Mouse (Mus musculus) embryonic stem cell, embryonic (primary cell): ENCODE measurements around the gene Marc1.

Source experiments
- CTCF ChIA-PET, 4 experiments: fragments of 300-600 bp in 2 of 4; fragments of 350-600 bp in 2 of 4; sonication (Branson Sonifier 250); formaldehyde crosslinking; loops; one replicate each; lab custom pipeline; 2022; ENCODE audit warnings: inconsistent platforms in 2 of 4; lab: Charles Lee
- POLR2A ChIA-PET, 4 experiments: fragments of 300-600 bp in 2 of 4; fragments of 350-600 bp in 2 of 4; sonication (Branson Sonifier 250); formaldehyde crosslinking; loops; one replicate each; lab custom pipeline; 2022; ENCODE audit warnings: antibody characterized with exemption in 4 of 4, inconsistent platforms in 1 of 4; lab: Charles Lee

Gene Marc1

DNA sequence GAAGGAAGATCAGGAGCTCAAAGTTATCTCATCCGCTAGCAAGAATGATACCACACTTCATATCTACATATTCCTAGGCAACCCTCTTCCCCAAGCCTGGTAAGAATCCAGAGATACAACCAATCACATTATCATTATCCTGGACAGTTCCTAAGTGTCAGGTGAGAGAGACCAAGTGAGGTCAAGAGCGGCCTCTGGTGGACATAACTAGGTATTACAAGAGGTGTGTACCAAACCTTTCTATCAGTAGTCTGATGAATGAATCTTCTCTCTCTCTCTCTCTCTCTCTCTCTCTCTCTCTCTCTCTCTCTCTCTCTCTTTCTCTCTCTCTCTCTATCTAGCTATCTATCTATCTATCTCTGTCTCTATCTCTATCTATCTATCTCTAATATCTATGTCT lies 20.0 kb downstream of the Marc1 start:
- POLR2A ChIA-PET, result interaction anchor here in 1 of 4 experiments (0.6 kb wide), 1 partner anchor 16 kb away, joined by 3 read pairs; no protein-coding TSS in a partner anchor
- CTCF ChIA-PET, result interaction anchor here in 3 of 4 experiments (1.1 to 1.7 kb wide), 3 partner anchors 14 to 340 kb away, joined by 3 to 7 read pairs (median 3); no protein-coding TSS in a partner anchor

DNA sequence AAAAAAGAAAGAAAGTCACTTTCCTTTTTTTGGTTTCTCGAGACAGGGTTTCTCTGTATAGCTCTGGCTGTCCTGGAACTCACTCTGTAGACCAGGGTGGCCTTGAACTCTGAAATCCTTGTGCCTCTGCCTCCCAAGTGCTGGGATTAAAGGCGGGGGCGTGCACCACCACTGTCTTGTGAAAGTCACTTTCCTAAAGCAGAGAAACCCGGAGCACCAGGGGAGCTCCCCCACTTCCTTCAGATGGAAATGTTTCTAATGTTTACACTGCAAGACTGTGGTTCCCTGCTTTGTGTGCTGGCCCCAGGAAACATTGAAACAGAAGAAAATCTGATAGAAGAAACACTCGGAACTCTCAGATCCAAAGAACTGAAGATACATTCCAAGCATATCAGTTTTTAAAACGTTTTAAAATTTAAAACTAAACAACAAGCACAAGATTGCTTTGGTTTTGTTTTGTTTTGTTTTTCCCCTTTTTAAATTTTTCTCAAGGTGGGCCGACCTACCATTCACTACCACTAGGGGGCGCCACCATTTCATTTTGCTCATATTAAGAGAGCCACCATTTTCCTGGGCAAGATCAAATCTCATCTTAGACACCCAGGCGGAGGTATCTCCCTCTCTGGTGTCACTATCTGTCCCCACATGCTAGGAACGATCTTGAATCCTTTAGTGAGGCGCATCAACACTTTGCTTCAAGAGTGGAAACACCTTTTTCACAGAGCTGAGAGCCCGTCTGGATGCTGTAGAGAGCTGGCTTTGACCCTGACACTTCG lies 24.5 kb downstream of the Marc1 start:
- CTCF ChIA-PET, result interaction anchor here (0.6 to 5.7 kb wide), 16 partner anchors 9 to 1196 kb away, joined by 3 to 28 read pairs (median 4); no protein-coding TSS in a partner anchor
- POLR2A ChIA-PET, result interaction anchor here in 3 of 4 experiments (0.6 to 1.1 kb wide), 6 partner anchors 10 to 113 kb away, joined by 3 to 6 read pairs (median 3); no protein-coding TSS in a partner anchor

DNA sequence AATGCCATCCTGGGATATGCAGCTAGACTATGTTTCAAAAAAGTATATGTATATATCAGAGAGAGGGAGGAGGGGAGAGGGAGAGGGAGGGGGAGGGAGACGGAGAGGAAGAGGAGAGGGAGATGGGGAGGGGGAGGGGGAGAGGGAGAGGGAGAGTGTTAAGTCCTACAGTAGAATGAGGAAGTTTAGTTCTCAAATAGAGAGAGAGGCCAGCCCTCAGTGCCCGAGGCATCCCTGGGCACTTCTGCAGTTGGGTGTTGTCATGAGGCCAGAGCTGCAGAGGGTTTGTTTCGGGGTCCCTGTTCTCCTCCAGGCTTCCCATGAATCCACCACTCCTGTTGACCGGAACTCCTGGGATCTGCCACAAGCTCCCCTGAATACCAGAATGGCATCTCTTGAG lies 27.5 kb downstream of the Marc1 start:
- ChIA-PET CTCF (interaction anchor here in 1 of 4 experiments (0.6 kb wide), 1 partner anchor 10 kb away, joined by 4 read pairs; no protein-coding TSS in a partner anchor), POLR2A (interaction anchor here in 1 of 4 experiments (0.9 kb wide), 1 partner anchor 56 kb away, joined by 3 read pairs; no protein-coding TSS in a partner anchor)

DNA sequence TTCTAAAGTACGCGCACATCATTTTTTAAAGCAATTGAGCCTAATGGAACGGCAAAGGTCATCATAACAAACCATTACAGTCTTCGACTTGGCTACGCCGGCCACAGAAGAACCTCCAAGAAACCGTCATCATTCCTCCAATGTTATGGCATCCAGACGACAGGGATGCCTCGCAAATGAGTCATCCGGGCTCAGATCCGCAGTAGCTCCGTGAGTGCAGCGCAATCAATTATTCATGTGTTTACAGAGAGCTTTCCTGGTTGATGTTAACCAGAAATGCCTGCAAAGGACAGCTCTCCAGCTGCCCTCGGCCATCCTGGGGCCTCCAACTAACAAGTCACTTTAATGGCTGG lies 29.0 kb downstream of the Marc1 start:
- POLR2A ChIA-PET, result no interaction called here
- CTCF ChIA-PET, result no interaction called here

DNA sequence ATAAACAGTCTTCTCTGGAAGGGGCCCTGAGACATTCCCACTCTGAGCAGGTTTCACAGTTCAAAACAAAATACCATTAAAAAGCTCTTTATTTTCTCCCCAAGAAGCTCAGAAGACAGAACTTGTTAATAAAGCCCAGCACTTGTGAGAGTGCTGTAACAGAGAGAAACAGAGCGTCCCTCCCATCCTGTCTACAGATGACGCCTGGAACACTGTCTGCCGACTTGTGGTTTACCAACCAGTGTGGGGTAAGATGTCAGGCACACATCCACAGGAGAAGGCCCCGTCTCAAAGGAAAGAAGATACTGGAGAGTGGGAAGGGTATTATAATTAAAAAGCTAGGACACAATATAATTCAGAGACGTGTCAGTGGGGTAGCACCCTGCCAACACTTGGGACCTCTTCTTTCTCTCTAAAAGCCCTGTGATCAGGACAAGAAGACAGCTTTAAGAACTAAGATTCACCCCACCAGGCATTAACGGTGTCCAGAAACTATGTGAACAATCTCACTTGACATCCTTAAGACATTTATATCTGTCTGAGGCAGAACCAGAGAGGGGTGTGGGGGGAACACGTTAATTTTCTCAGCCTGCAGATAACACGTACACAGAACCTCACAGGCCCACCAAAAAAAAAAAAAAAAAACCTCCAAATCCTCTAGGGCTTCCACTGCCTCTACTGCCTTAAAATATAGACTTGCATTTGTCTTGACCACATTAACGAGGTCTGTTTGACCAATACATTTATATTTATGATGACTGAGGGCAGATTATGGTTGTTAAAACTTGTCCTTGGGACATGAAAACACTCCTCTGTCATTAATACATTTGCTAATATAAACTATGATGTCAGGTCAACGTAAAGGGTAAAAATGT lies 29.6 kb downstream of the Marc1 start:
- ChIA-PET CTCF (no interaction called here), POLR2A (interaction anchor here in 1 of 4 experiments (1.1 kb wide), 1 partner anchor 54 kb away, joined by 3 read pairs; no protein-coding TSS in a partner anchor)

DNA sequence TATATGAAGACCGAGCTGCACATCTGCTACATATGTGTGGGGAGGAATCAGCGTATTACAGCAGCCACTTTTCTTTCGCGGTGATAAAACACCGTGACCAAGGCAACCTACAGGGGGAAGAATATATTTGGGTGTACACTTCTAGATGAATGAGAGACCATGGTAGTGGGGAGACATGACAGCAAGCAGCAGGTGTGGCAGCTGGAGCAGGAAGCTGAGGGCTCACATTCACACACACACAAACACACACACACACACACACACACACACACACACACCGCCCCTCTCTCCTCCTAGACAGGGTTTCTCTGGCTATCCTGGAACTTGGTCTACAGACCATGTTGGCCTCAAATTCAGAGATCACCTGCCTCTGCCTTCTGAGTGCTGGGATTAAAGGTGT lies 33.0 kb downstream of the Marc1 start:
- POLR2A ChIA-PET, result no interaction called here
- CTCF ChIA-PET, result interaction anchor here (0.5 to 3.0 kb wide), 6 partner anchors 8 to 192 kb away, joined by 3 to 28 read pairs (median 8); no protein-coding TSS in a partner anchor

DNA sequence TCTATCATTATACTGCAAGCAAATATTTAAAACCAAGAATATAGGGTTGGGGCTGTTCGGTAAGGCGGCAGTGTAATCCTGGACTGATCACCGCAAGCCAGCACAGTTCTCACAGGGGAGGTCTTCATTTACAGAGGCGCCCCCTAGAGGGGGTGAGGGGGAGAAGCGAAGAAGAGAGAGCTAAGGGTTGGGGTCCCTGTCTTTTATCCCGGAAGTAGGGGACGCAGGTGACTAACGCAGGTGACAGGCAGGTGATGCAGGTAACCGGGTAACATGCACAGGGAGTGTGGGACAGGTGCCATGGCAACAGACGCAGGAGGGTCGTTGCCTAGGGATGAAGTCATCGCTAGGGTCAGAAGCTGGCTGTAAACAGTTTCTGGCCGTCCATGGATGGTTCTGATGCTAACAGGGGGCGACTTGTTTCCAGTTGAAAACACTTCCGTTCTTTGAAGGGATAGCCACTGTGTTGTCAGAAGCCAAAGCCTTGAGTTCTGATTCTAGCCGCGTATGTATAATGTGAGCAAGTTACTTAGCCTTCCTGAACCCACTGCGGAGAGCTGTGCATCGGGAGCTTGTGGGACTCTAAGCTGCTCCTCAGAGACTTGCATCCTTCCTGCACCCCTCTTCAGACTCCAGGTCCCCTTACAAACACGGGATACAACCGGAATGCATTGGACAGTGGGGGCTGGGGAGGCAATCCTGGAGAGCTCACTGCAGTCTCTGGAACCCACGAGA lies 33.9 kb downstream of the Marc1 start:
- POLR2A ChIA-PET, result interaction anchor here (0.5 to 0.9 kb wide), 5 partner anchors 9 to 470 kb away, joined by 3 to 4 read pairs (median 3); no protein-coding TSS in a partner anchor
- CTCF ChIA-PET, result interaction anchor here (0.5 to 3.5 kb wide), 57 partner anchors 8 to 1511 kb away, joined by 3 to 28 read pairs (median 3); partner anchors contain the start of gene Marc1 (in 1 of the 4)

DNA sequence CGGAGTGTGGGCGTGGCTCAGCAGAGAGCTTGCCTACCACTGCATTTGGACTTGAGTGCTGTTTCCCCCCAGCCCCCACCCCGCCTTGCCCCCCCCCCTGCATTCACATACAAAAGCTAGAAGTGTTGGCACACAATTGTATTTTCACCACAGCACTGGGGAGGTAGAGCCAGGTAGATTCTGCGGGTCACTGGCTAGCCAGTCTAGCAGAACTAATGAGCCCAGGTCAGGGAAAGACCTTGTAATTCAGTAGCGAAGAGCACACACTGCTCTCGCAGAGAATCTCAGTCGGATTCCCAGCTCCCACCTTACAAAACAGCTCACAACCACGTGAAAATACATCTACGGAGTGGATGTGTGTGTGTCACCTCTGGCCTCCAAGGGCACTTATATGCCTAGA lies 35.8 kb downstream of the Marc1 start:
- ChIA-PET CTCF (interaction anchor here in 3 of 4 experiments (0.6 to 3.5 kb wide), 10 partner anchors 10 to 52 kb away, joined by 3 to 23 read pairs (median 4); no protein-coding TSS in a partner anchor), POLR2A (interaction anchor here in 2 of 4 experiments (0.8 to 1.4 kb wide), 2 partner anchors 15 to 52 kb away, joined by 3 read pairs; no protein-coding TSS in a partner anchor)

DNA sequence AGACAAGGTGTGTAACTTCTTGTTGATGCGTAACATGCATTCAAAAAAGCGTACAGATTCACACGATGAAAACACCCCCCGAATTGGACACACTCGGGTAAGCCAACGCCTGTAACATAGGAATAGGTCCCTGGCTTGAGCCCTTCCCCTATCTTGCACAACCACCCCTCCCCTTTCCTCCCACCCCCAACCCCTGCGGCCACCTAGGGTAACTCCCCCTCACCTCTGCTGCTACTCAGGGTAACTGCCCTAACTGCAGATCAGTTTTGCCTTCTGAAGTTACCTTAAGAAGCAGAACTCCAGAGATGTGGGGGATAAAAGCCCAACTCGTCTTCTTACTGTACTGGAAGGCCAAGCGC lies 39.2 kb downstream of the Marc1 start:
- ChIA-PET POLR2A (interaction anchor here in 1 of 4 experiments (0.6 kb wide), 1 partner anchor 1251 kb away, joined by 3 read pairs; no protein-coding TSS in a partner anchor), CTCF (interaction anchor here in 1 of 4 experiments (1.2 kb wide), 1 partner anchor 280 kb away, joined by 3 read pairs; no protein-coding TSS in a partner anchor)

DNA sequence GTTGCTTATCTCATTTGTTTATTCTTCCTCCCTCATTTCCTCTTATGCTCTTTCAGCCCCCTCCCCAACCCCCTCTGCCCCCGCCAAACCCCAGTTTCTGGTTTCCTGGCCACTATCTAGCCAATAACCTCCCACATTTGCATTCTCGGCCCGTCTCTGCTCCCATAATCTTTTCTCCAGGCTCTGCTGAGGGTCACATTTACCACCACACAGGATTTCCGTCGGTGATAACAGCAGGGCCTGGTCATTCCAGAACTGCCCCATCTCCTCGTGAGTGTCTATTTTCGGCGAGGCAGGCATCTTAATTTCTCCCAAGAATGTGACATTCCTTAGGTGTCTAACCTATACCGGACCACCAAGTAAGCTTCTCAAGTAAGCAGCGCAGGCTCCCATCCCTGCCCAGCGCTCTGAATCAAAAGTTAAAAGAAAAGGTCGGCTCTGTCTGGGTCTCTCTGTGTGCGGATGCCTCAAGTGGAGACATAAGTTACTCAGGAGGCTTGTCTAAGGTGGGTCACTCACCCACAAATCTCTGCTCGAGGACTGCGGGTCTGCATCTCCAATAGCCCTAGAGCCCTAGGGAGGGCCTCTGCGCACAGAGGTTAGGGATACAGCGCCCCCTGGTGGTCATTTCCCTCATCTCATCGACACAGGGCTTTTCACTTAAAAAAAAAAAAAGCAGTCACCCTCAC lies 39.8 kb downstream of the Marc1 start:
- POLR2A ChIA-PET, result interaction anchor here in 1 of 4 experiments (0.6 kb wide), 1 partner anchor 1251 kb away, joined by 3 read pairs; no protein-coding TSS in a partner anchor
- CTCF ChIA-PET, result interaction anchor here in 2 of 4 experiments (0.5 to 1.1 kb wide), 2 partner anchors 23 to 35 kb away, joined by 3 to 5 read pairs; no protein-coding TSS in a partner anchor

DNA sequence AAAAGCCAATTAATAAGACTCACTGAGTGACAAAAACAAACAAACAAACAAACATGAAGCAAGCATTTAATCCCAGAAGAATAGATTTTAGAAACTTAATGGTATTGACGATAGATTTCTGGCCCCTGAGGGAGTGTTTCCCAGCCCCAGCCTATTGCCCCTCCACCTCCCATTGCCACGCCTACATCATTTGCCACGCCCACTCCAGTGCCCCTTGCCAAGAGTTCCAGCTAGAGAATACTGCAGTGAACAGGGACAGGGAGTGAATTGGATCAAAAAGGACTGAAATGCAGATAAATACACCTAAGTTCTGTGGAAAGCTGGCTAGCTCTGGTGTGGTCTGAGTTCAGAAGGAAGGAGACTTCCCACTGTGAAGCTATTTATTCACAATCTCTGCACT lies 47.2 kb downstream of the Marc1 start:
- CTCF ChIA-PET, result interaction anchor here (0.7 to 1.5 kb wide), 5 partner anchors 13 to 498 kb away, joined by 3 to 7 read pairs (median 3); no protein-coding TSS in a partner anchor
- POLR2A ChIA-PET, result no interaction called here

DNA sequence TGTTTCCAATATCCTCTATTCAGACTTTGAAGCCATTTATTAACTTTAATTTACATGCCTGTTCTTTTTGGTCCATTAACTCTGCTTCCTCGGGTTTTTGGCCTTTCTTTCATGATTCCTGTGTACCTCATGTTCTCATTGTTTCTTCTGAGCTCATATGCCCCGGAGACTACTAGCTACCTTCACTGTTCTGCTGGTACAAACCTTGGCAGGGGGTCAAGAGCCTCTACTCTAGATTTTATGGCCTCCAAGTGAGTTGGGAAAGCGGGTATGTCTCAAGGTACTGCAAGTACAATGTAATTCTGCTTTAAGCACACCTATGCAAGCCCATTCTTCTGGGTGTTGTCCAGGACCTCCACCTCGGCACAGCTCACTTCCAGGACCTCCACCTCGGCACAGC lies 48.2 kb downstream of the Marc1 start:
- CTCF ChIA-PET, result interaction anchor here in 2 of 4 experiments (0.7 to 1.5 kb wide), 3 partner anchors 14 to 91 kb away, joined by 3 to 7 read pairs (median 3); no protein-coding TSS in a partner anchor
- POLR2A ChIA-PET, result interaction anchor here in 1 of 4 experiments (1.6 kb wide), 1 partner anchor 22 kb away, joined by 3 read pairs; no protein-coding TSS in a partner anchor

DNA sequence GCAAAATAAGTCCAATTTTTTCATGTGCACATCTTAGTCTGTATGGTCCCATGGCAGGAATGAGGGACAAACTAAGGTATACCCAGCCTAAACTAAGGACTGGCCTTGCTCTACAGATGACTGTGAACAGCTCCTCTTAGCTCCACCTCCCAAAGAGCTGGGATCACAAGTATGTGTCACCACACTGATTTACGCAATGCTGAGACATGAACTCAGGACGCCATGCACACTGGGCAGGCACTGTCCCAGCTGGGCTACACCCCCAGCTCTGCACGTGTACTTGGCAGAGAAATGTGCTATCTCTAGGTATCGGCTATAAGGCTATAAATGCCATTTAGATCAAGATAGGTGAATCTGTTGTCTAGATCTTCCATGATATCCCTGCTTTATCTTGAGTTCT lies 49.1 kb downstream of the Marc1 start:
- POLR2A ChIA-PET, result interaction anchor here in 1 of 4 experiments (1.6 kb wide), 1 partner anchor 21 kb away, joined by 3 read pairs; no protein-coding TSS in a partner anchor

DNA sequence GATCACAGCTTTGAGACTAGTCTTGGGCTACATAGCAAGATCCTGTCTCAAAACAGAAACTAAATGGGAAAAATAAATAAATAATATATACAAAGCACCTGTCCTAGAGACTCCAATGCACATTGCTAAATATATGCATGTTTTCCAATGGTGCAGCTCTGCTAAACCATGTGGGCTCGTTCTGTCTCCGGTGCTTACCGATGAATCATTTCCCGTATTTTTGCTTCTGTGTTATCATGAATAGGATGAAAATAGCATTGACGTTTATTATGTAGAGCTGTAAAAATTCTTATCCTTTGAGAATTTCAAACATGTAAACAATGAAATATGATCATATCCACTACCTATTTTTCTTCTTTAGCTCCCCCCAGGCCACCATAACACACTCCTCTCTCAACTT lies 58.4 kb downstream of the Marc1 start:
- ChIA-PET CTCF (interaction anchor here in 3 of 4 experiments (0.6 to 1.4 kb wide), 4 partner anchors 24 to 305 kb away, joined by 3 to 15 read pairs (median 5); no protein-coding TSS in a partner anchor), POLR2A (no interaction called here)

More for the DNA sequence above, 49.1 kb downstream of the Marc1 start:
- CTCF ChIA-PET, result no interaction called here

DNA sequence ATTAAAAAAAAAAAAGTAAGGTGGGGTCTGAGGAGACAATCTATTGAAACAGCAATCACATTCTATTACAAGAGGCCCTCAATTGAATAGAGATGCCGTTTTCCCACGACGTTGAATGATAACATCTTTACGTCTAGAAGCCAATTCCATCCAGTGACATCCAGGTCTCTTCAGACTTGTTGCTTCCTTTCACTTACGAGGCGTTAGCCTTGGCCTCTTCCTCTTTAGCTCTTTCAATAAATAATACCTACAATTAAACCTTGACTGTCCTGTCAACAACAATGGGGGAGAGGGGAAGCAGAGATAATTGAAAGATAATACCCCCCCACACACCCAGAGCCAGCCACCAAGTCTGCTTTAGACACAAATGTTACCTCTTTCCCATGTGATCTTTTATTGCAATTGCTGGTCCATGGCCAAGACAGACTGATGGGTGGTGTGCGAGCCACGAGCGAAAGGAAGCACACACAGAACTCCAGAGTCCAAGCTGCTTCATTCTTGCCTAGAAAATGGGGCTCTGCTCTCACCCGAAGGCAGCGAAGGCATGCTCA lies 60.9 kb downstream of the Marc1 start:
- CTCF ChIA-PET, result interaction anchor here in 1 of 4 experiments (0.9 kb wide), 1 partner anchor 9 kb away, joined by 3 read pairs; no protein-coding TSS in a partner anchor

DNA sequence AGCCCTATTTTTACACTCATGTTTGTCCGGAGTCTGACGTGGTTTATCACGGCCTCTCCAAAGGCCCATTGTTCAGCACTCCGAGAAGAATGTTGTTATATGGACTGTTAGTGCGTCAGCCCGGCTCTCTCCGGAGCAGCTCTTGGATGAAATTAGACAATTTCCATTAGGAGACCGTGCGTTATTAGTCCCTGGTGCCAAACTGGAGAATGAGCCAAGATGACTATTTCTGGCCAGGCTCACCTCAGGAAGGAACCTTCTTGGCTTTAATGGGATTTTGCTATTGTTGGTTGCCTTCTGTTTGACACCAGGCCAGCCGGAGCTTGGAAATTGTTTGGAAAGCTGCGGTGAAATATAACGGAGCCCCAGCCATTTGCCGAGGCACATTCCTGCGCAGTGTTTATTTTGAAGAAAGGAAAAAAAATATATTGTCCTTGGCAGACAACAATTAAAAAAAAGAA lies 62.4 kb downstream of the Marc1 start:
- ChIA-PET CTCF (no interaction called here), POLR2A (no interaction called here)

More for the DNA sequence above, 60.9 kb downstream of the Marc1 start:
- POLR2A ChIA-PET, result no interaction called here
